Mouse (Mus musculus): ENCODE measurements around the gene Gm11562. TPM values are rescaled to one million over a fixed set of nuclear protein-coding genes. Genes with fewer than 3 reads are reported as not detected.
"Not testable (repeated sequence)": the region's sequence is repeated elsewhere in the genome, so short reads cannot be mapped to it uniquely, and the experiment has no call there.

The Gm11562 gene
- not detected in 2 replicates for total RNA-seq (2017)

GRCm38 (mm10) chr11:99620335-99620734, at the start of gene Gm11562:
Gene Gm11562 (minus strand): TSS chr11:99620435.
- no peak for ATAC-seq (replicated peaks in 1 of 2; ENCODE audit: insufficient read depth in 1 of 2, low FRiP score in 2 of 2, low TSS enrichment in 1 of 2, low read depth in 1 of 2, poor library complexity in 2 of 2, severe bottlenecking in 2 of 2)

GRCm38 (mm10) chr11:99665860-99666259, 45.6 kb upstream of the Gm11562 start, which contains the start of gene Krtap4-6:
Gene Krtap4-6 (minus strand): TSS chr11:99665960.
- no peak for ATAC-seq (replicated peaks in 1 of 2; ENCODE audit: insufficient read depth in 1 of 2, low FRiP score in 2 of 2, low TSS enrichment in 1 of 2, low read depth in 1 of 2, poor library complexity in 2 of 2, severe bottlenecking in 2 of 2)

DNA sequence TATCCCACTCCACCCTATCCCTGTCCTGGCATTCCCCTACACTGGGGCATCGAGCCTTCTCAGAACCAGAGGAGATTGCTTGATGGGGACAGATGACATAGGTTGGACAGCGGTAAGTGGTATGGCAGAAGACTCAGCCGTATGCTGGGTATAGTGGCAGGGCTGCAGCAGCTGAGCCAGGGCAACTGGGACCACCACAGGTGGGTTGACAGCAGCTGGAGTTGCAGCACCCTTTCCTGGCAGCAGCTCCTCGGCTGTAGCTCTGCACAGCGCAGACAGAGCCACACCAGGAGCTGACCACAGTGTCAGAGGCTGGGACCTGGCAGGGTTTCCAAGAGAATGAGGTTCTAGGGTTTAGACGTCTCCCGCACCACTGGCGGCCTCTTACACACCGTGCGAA, 42.6 kb upstream of the Gm11562 start:
- no peak for ATAC-seq (replicated peaks in 1 of 2; ENCODE audit: insufficient read depth in 1 of 2, low FRiP score in 2 of 2, low TSS enrichment in 1 of 2, low read depth in 1 of 2, poor library complexity in 2 of 2, severe bottlenecking in 2 of 2)

DNA sequence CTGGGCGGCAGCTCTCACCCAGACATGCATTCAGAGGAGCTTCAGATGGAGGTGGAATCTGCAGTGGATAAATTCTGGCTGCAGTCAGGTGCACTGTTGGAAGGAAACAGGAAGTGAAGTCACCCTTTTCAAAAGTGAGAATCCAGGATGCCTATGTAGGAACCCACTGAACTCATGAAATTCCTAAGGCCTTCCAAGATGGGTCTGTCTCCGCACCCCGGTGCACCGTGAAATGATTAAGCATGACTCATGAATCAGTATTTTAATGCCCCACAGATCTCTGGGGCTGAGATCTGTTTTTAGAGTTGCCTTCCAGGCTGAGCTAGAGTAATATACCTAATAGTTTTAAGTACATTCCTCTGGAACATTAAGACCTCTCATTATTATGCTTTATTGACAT, 39.0 kb upstream of the Gm11562 start:
- no peak for ATAC-seq (replicated peaks in 1 of 2; ENCODE audit: insufficient read depth in 1 of 2, low FRiP score in 2 of 2, low TSS enrichment in 1 of 2, low read depth in 1 of 2, poor library complexity in 2 of 2, severe bottlenecking in 2 of 2)

GRCm38 (mm10) chr11:99658467-99659010, 38.3 kb upstream of the Gm11562 start, which contains the start of gene Gm11563:
Gene Gm11563 (minus strand): TSS chr11:99658960.
- not testable (repeated sequence) for ATAC-seq (replicated peaks in 1 of 2; ENCODE audit: insufficient read depth in 1 of 2, low FRiP score in 2 of 2, low TSS enrichment in 1 of 2, low read depth in 1 of 2, poor library complexity in 2 of 2, severe bottlenecking in 2 of 2)

- ATAC-seq (replicated peaks in 1 of 2; ENCODE audit: insufficient read depth in 1 of 2, low FRiP score in 2 of 2, low TSS enrichment in 1 of 2, low read depth in 1 of 2, poor library complexity in 2 of 2, severe bottlenecking in 2 of 2) = no peak
These were observed 36.8 kb upstream of the Gm11562 start for GRCm38 (mm10) chr11:99657051-99657450.

GRCm38 (mm10) chr11:99650136-99650535, 29.9 kb upstream of the Gm11562 start, which contains the start of gene Gm11555:
Gene Gm11555 (minus strand): TSS chr11:99650236.
- ATAC-seq (replicated peaks in 1 of 2; ENCODE audit: insufficient read depth in 1 of 2, low FRiP score in 2 of 2, low TSS enrichment in 1 of 2, low read depth in 1 of 2, poor library complexity in 2 of 2, severe bottlenecking in 2 of 2) = no peak

GRCm38 (mm10) chr11:99646444-99646843, 26.2 kb upstream of the Gm11562 start:
- no peak for ATAC-seq (replicated peaks in 1 of 2; ENCODE audit: insufficient read depth in 1 of 2, low FRiP score in 2 of 2, low TSS enrichment in 1 of 2, low read depth in 1 of 2, poor library complexity in 2 of 2, severe bottlenecking in 2 of 2)

DNA sequence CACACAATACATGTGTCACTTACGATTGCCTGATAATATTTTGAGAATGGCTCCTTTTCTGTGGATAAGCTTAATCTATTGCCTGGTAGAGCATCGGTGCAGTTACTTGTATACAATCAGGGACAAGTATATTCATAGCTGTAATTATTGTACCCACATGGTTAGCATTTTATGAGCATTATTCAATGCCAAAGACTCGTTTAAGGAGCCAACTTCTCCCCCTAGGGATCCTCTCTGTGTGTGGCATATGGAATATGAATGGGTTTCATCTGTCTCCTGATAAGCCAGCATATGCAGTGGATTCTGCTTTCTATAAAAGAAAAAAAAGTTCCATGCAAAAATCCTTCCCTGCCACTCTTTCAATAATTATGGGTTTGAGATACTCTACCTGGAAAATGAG, 24.1 kb upstream of the Gm11562 start:
- no peak for ATAC-seq (replicated peaks in 1 of 2; ENCODE audit: insufficient read depth in 1 of 2, low FRiP score in 2 of 2, low TSS enrichment in 1 of 2, low read depth in 1 of 2, poor library complexity in 2 of 2, severe bottlenecking in 2 of 2)

- not testable (repeated sequence) for ATAC-seq (replicated peaks in 1 of 2; ENCODE audit: insufficient read depth in 1 of 2, low FRiP score in 2 of 2, low TSS enrichment in 1 of 2, low read depth in 1 of 2, poor library complexity in 2 of 2, severe bottlenecking in 2 of 2)
These were observed 23.5 kb upstream of the Gm11562 start, which contains the start of gene Krtap4-7 for GRCm38 (mm10) chr11:99643635-99644139. Gene Krtap4-7 (minus strand): TSS chr11:99644089.

DNA sequence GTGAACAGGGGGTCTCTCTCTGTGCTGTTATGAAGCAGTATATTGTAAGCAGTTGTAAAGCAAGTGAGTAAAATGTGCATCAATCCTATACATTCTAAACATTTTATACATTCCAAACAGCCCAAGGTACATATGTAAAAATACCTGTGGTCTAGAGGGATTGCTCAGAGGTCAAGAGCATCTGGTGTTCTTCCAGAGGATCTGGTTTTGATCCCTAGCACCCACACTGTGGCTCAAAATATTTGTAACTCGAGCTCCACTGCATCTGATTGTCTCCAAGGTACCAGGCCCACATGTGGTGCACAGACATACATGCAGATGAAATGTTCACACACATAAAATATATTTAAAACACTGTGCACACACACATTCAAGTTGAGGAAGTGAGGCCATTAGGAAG, 20.7 kb upstream of the Gm11562 start:
- no peak for ATAC-seq (replicated peaks in 1 of 2; ENCODE audit: insufficient read depth in 1 of 2, low FRiP score in 2 of 2, low TSS enrichment in 1 of 2, low read depth in 1 of 2, poor library complexity in 2 of 2, severe bottlenecking in 2 of 2)

- ATAC-seq (replicated peaks in 1 of 2; ENCODE audit: insufficient read depth in 1 of 2, low FRiP score in 2 of 2, low TSS enrichment in 1 of 2, low read depth in 1 of 2, poor library complexity in 2 of 2, severe bottlenecking in 2 of 2) = no peak
These were observed 16.9 kb upstream of the Gm11562 start for GRCm38 (mm10) chr11:99637086-99637485.

DNA sequence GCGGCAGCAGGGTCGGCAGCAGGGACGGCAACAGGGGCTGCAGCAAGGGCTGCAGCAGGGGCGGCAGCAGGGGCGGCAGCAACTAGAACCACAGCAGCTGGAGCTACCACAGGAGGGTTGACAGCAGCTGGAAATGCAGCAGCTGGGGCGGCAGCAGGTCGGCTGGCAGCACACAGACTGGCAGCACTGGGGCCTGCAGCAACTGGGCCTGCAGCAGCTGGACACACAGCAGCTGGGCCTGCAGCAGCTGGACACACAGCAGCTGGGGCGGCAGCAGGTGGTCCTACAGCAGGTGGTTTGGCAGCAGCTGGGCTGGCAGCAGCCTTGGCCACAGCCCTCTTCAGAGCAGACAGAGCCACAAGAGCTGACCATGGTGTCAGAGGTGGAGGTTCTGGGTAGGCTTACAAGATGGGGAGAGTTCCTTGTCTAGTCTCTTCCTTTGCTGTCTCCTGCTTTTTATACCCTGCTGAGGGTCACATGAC, 14.5 kb upstream of the Gm11562 start, which contains the start of gene Krtap4-2:
Gene Krtap4-2, minus strand, starts transcription at position 432 of the 482 bp plus-strand sequence.
- ATAC-seq (replicated peaks in 1 of 2; ENCODE audit: insufficient read depth in 1 of 2, low FRiP score in 2 of 2, low TSS enrichment in 1 of 2, low read depth in 1 of 2, poor library complexity in 2 of 2, severe bottlenecking in 2 of 2) = no peak

GRCm38 (mm10) chr11:99633293-99633692, 13.1 kb upstream of the Gm11562 start:
- ATAC-seq (replicated peaks in 1 of 2; ENCODE audit: insufficient read depth in 1 of 2, low FRiP score in 2 of 2, low TSS enrichment in 1 of 2, low read depth in 1 of 2, poor library complexity in 2 of 2, severe bottlenecking in 2 of 2) = no peak

DNA sequence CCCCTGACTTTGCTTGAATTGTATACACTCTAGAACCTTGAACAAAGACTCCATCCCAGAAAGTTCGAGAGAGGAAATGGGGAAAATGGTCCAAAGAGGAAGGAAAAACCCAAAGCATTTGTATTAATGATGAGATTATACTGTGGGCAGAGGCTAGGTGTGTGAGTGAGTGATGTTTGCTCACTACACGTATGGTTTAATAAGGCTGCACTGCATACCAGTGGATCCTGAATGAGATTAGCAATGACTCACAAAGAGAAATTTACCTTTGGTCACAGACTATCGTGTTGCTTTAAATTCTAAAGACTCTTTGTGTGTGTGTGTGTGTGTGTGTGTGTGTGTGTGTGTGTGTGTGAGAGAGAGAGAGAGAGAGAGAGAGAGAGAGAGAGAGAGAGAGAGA, 10.7 kb upstream of the Gm11562 start:
- ATAC-seq (replicated peaks in 1 of 2; ENCODE audit: insufficient read depth in 1 of 2, low FRiP score in 2 of 2, low TSS enrichment in 1 of 2, low read depth in 1 of 2, poor library complexity in 2 of 2, severe bottlenecking in 2 of 2) = no peak

DNA sequence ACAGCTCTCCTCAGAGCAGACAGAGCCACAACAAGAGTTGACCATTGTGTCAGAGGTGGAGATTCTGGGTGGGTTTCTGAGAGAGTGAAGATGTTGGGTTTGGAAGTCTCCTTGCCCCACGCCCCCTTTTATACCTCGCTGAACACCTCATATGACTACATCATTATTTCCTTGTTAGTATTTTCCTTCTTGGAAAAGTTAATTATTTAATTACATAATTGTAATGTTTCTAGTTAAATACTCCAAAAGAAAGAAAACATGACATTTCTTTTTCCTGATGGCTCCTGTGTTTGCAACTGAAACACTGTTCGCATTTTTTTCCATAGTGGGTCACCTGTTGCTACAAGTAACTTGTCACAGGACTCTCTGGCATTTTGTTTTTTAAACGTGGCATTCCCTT, 7.9 kb upstream of the Gm11562 start, which contains the start of gene Krtap4-1:
Gene Krtap4-1, minus strand, starts transcription at position 101 of the 400 bp plus-strand sequence.
- no peak for ATAC-seq (replicated peaks in 1 of 2; ENCODE audit: insufficient read depth in 1 of 2, low FRiP score in 2 of 2, low TSS enrichment in 1 of 2, low read depth in 1 of 2, poor library complexity in 2 of 2, severe bottlenecking in 2 of 2)

DNA sequence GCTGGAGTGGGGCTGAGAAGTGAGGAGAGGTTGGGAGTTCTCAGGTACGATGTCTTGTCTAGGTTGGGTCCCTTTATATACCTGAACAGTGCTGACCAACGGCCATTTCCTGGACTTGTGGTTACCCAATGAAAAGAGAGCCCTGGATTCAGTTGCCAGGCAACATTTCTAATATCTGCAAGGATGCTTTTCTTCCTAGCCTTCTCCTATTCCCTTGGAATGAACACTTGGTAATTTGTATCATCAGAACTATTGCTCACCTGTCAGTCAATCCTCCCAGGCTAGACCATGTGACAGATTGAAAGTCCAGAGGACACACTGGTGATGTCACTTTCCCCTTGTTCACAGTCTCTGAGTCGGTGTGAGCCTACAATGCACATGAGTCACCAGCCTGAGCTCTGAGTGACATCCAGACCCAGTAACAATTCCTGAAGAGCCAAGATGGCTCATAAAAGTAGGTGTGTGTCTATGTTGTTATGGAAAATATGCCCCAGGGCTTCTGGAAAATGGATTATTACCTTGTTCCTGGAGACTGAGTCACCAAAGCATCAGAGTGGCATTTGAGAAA, 5.4 kb downstream of the Gm11562 start, which contains the start of gene Krtap2-4:
Gene Krtap2-4, minus strand, starts transcription at position 51 of the 568 bp plus-strand sequence.
- no peak for ATAC-seq (replicated peaks in 1 of 2; ENCODE audit: insufficient read depth in 1 of 2, low FRiP score in 2 of 2, low TSS enrichment in 1 of 2, low read depth in 1 of 2, poor library complexity in 2 of 2, severe bottlenecking in 2 of 2)

- not testable (repeated sequence) for ATAC-seq (replicated peaks in 1 of 2; ENCODE audit: insufficient read depth in 1 of 2, low FRiP score in 2 of 2, low TSS enrichment in 1 of 2, low read depth in 1 of 2, poor library complexity in 2 of 2, severe bottlenecking in 2 of 2)
These were observed 10.1 kb downstream of the Gm11562 start, which contains the start of gene Gm11937 for GRCm38 (mm10) chr11:99610089-99610488. Gene Gm11937 (minus strand): TSS chr11:99610189.
